Mouse (Mus musculus) kidney, embryonic 16.5 days (tissue): ENCODE results near the gene Nhp2. TPM values are rescaled to one million over a fixed set of nuclear protein-coding genes. Genes with fewer than 3 reads are reported as not detected.
A peak's percentile ranks its signal among the peaks of the same experiment; 100 is the strongest.
"Not testable (repeated sequence)": the region's sequence is repeated elsewhere in the genome, so short reads cannot be mapped to it uniquely, and the experiment has no call there.

Experiments used
- ATAC-seq: fragments of 200-750 bp; cut with Nextera tagmentation; 2 replicates; pipeline ENCODE4 v1.8.0; 2017; ENCODE audit warnings: moderate TSS enrichment; ENCODE audit not compliant: low FRiP score, low TSS enrichment
- H3K27ac ChIP-seq: fragments of 300-500 bp; sonication (generic); 2 replicates; pipeline ENCODE4 v1.5.1; 2014; ENCODE audit warnings: low read length
- H3K27me3 ChIP-seq: fragments of 300-500 bp; sonication (generic); 2 replicates; pipeline ENCODE4 v1.6.1; 2014; ENCODE audit warnings: low read length, control low read depth, mixed read lengths; ENCODE audit not compliant: insufficient read depth
- H3K36me3 ChIP-seq: fragments of 300-500 bp; sonication (generic); 2 replicates; pipeline ENCODE4 v1.6.1; 2014; ENCODE audit warnings: low read length, control low read depth, mixed read lengths; ENCODE audit not compliant: insufficient read depth
- H3K4me1 ChIP-seq: fragments of 300-500 bp; sonication (generic); 2 replicates; pipeline ENCODE4 v1.6.1; 2014; ENCODE audit warnings: low read length, control low read depth, mixed read lengths; ENCODE audit not compliant: insufficient read depth
- H3K4me2 ChIP-seq: fragments of 300-500 bp; sonication (generic); replicated peaks from 2 replicates; pipeline ENCODE4 v1.6.1; 2014; ENCODE audit warnings: low read depth, low read length
- H3K4me3 ChIP-seq: fragments of 300-500 bp; sonication (generic); 2 replicates; pipeline ENCODE4 v1.5.1; 2014; ENCODE audit warnings: mild to moderate bottlenecking, low read length
- H3K9ac ChIP-seq: fragments of 300-500 bp; sonication (generic); replicated peaks from 2 replicates; pipeline ENCODE4 v1.6.1; 2014; ENCODE audit warnings: low read length
- H3K9me3 ChIP-seq: fragments of 300-500 bp; sonication (generic); 2 replicates; pipeline ENCODE4 v1.6.1; 2016; ENCODE audit warnings: low read length, control low read depth
- WGBS: fragments of 180-500 bp; shearing (Covaris S2); extraction: QIAGEN DNeasy Blood & Tissue Kit; methylation state at CpG from one replicate; pipeline ENCODE4 v1.1.7; 2014; 5-methylcytosine and 5-hydroxymethylcytosine counted together
- polyA plus RNA-seq: library from polyadenylated mRNA; unstranded; fragments of >200 nt; fragmentation: Nextera tagmentation; extraction: Ambion mirVana; gene quantifications from 2 replicates; pipeline ENCODE4 v1.2.1, GENCODE M21; 2015

Gene Nhp2
- polyA plus RNA-seq, 1 experiment from 2014 or later = 156 TPM

- 75% methylated on average over 7 of the region's 7 CpGs for WGBS
These were observed 43.1 kb downstream of the Nhp2 start for GRCm38 (mm10) chr11:51662632-51663031.

GRCm38 (mm10) chr11:51664747-51665146 lies 45.2 kb downstream of the Nhp2 start:
- WGBS = 92% methylated on average over 7 of the region's 7 CpGs
- H3K4me1 ChIP-seq, H3K36me3 ChIP-seq, H3K9me3 ChIP-seq, H3K27me3 ChIP-seq, H3K27ac ChIP-seq, H3K4me2 ChIP-seq, H3K9ac ChIP-seq, H3K4me3 ChIP-seq, ATAC-seq: not testable (repeated sequence)

More at GRCm38 (mm10) chr11:51662632-51663031, 43.1 kb downstream of the Nhp2 start:
- Histone ChIP-seq H3K27me3 (no peaks in the 10 kb centered on the region), H3K4me1 (peaks cover 8% of the 10 kb centered on the region), H3K36me3 (no peaks in the 10 kb centered on the region), H3K9me3 (no peaks in the 10 kb centered on the region), H3K9ac (no peak overlapping the region), H3K27ac (no peak overlapping the region), H3K4me2 (no peak overlapping the region), H3K4me3 (no peak overlapping the region)
- ATAC-seq = no peak

- Histone ChIP-seq H3K9ac (no peak overlapping the region), H3K4me3 (no peak overlapping the region), H3K36me3 (no peaks in the 10 kb centered on the region), H3K27ac (no peak overlapping the region), H3K9me3 (no peaks in the 10 kb centered on the region), H3K4me2 (no peak overlapping the region), H3K27me3 (no peaks in the 10 kb centered on the region), H3K4me1 (no peaks in the 10 kb centered on the region)
- 97% methylated on average over 7 of the region's 7 CpGs for WGBS
- ATAC-seq = no peak
These were observed 51.3 kb downstream of the Nhp2 start for GRCm38 (mm10) chr11:51670846-51671245.

GRCm38 (mm10) chr11:51671376-51671775 lies 51.8 kb downstream of the Nhp2 start:
- no peaks in the 10 kb centered on the region for H3K36me3 ChIP-seq
- H3K9ac ChIP-seq = no peak overlapping the region
- no peak overlapping the region for H3K4me3 ChIP-seq
- H3K27me3 ChIP-seq = no peaks in the 10 kb centered on the region
- no peak overlapping the region for H3K4me2 ChIP-seq
- H3K9me3 ChIP-seq = no peaks in the 10 kb centered on the region
- no peaks in the 10 kb centered on the region for H3K4me1 ChIP-seq
- no peak overlapping the region for H3K27ac ChIP-seq
- ATAC-seq = no peak
- 76% methylated on average over 2 of the region's 2 CpGs for WGBS

GRCm38 (mm10) chr11:51673291-51673690 lies 53.8 kb downstream of the Nhp2 start:
- WGBS = 59% methylated on average over 9 of the region's 9 CpGs
- Histone ChIP-seq H3K9ac (no peak overlapping the region), H3K27me3 (no peaks in the 10 kb centered on the region), H3K4me2 (no peak overlapping the region), H3K4me3 (no peak overlapping the region), H3K27ac (peak overlapping the region; percentile 39; the same call in 1 of the 2 replicates), H3K4me1 (no peaks in the 10 kb centered on the region), H3K9me3 (no peaks in the 10 kb centered on the region), H3K36me3 (no peaks in the 10 kb centered on the region)
- no peak for ATAC-seq

Other genes with a start within 250 kb of the Nhp2 start
- 25.0 and 26.2 TPM in 2 replicates for gene Phykpl, start 35.0 kb upstream of the Nhp2 start, polyA plus RNA-seq
- 343 and 374 TPM in 2 replicates for gene Hnrnpab, start 12.9 kb upstream of the Nhp2 start, polyA plus RNA-seq
- 48.9 and 51.9 TPM in 2 replicates for gene Rmnd5b, start 16.2 kb downstream of the Nhp2 start, polyA plus RNA-seq
- gene N4bp3, start 31.1 kb downstream of the Nhp2 start, polyA plus RNA-seq = 30.9 and 34.1 TPM in 2 replicates
- 4.0 and 4.5 TPM in 2 replicates for gene D930048N14Rik, start 31.2 kb downstream of the Nhp2 start, polyA plus RNA-seq
- gene 0610009B22Rik, start 69.1 kb downstream of the Nhp2 start, polyA plus RNA-seq = 105 and 107 TPM in 2 replicates
- 11.7 and 15.7 TPM in 2 replicates for gene Sec24a, start 143.9 kb downstream of the Nhp2 start, polyA plus RNA-seq
- 109 and 113 TPM in 2 replicates for gene Sar1b, start 144.0 kb downstream of the Nhp2 start, polyA plus RNA-seq
- 0.87 and 1.1 TPM in 2 replicates for gene Jade2, start 237.9 kb downstream of the Nhp2 start, polyA plus RNA-seq